Mouse (Mus musculus) midbrain, embryonic 10.5 days (tissue): Measurements from ENCODE around the gene Bcap31. TPM values are rescaled to one million over a fixed set of nuclear protein-coding genes. Genes with fewer than 3 reads are reported as not detected.
"Not testable (repeated sequence)": the region's sequence is repeated elsewhere in the genome, so short reads cannot be mapped to it uniquely, and the experiment has no call there.

ENCODE experiments used
- DNase-seq: peaks from one replicate; pipeline ENCODE4 v3.0.0-alpha.2; 2017; ENCODE audit warnings: low spot score
- H3K27ac ChIP-seq: fragments of 300-500 bp; sonication (generic); replicated peaks from 2 replicates; pipeline ENCODE4 v1.5.1; 2016; ENCODE audit warnings: mild to moderate bottlenecking
- H3K27me3 ChIP-seq: fragments of 300-500 bp; sonication (generic); 2 replicates; pipeline ENCODE4 v1.6.1; 2016; ENCODE audit warnings: low read depth, mild to moderate bottlenecking; ENCODE audit not compliant: poor library complexity, severe bottlenecking
- H3K36me3 ChIP-seq: fragments of 300-500 bp; sonication (generic); 2 replicates; pipeline ENCODE4 v1.6.1; 2016; ENCODE audit warnings: mild to moderate bottlenecking, moderate library complexity
- H3K4me1 ChIP-seq: fragments of 300-500 bp; sonication (generic); 2 replicates; pipeline ENCODE4 v1.6.1; 2016
- H3K4me3 ChIP-seq: fragments of 300-500 bp; sonication (generic); 2 replicates; pipeline ENCODE4 v1.5.1; 2016; ENCODE audit warnings: mild to moderate bottlenecking, moderate library complexity
- H3K9me3 ChIP-seq: fragments of 300-500 bp; sonication (generic); replicated peaks from 2 replicates; pipeline ENCODE4 v1.6.1; 2016; ENCODE audit warnings: mild to moderate bottlenecking
- WGBS: fragments of 180-500 bp; shearing (Covaris S2); methylation state at CpG from one replicate; pipeline ENCODE4 v1.1.7; 2016; 5-methylcytosine and 5-hydroxymethylcytosine counted together
- polyA plus RNA-seq: library from polyadenylated mRNA; unstranded; fragments of >200 nt; fragmentation: Nextera tagmentation; extraction: Ambion mirVana; gene quantifications from 2 replicates; pipeline ENCODE4 v1.2.1, GENCODE M21; 2016

Gene Bcap31
- 144 and 157 TPM in 2 replicates for polyA plus RNA-seq

GRCm38 (mm10) chrX:73716109-73716661 lies at the start of gene Bcap31, which contains the start of gene Abcd1:
Gene Bcap31 (minus strand): TSS chrX:73716175.
Gene Abcd1 (plus strand): TSS chrX:73716597.
- Histone ChIP-seq H3K27me3 (peaks cover 11% of the 10 kb centered on the region), H3K9me3 (0 out of 2 replicates have a peak, but pooled peaks cover 3% of the 10 kb centered on the region), H3K4me1 (peaks cover 37% of the 10 kb centered on the region), H3K36me3 (peaks cover 28% of the 10 kb centered on the region), H3K27ac (peak within 1 kb of the TSS; percentile 86), H3K4me3 (peak within 1 kb of the TSS; percentile 62)
- peak; percentile 94 for DNase-seq
- WGBS = 22% methylated on average over 45 of the region's 45 CpGs

- DNase-seq = no peak
- H3K27ac ChIP-seq = no peak overlapping the region
- H3K9me3 ChIP-seq = 0 out of 2 replicates have a peak, but pooled peaks cover 5% of the 10 kb centered on the region
- H3K4me3 ChIP-seq = no peak overlapping the region
- no peaks in the 10 kb centered on the region for H3K27me3 ChIP-seq
- no peaks in the 10 kb centered on the region for H3K36me3 ChIP-seq
- 75% methylated on average over 1 of the region's 1 CpGs for WGBS
- H3K4me1 ChIP-seq = no peaks in the 10 kb centered on the region
These were observed 49.3 kb upstream of the Bcap31 start for GRCm38 (mm10) chrX:73765311-73765710.

GRCm38 (mm10) chrX:73758611-73759290 lies 42.8 kb upstream of the Bcap31 start:
- 88% methylated on average over 13 of the region's 13 CpGs for WGBS
- Histone ChIP-seq H3K27ac (no peak overlapping the region), H3K9me3 (no peaks in the 10 kb centered on the region), H3K4me3 (no peak overlapping the region), H3K27me3 (peaks cover 26% of the 10 kb centered on the region), H3K36me3 (no peaks in the 10 kb centered on the region), H3K4me1 (no peaks in the 10 kb centered on the region)
- DNase-seq = no peak

GRCm38 (mm10) chrX:73756334-73757140 lies 40.6 kb upstream of the Bcap31 start, which contains the start of gene Plxnb3:
Gene Plxnb3 (plus strand): TSS chrX:73757090.
- Histone ChIP-seq H3K27ac (no peak within 1 kb of the TSS), H3K9me3 (no peaks in the 10 kb centered on the region), H3K4me1 (no peaks in the 10 kb centered on the region), H3K27me3 (peaks cover 26% of the 10 kb centered on the region), H3K36me3 (no peaks in the 10 kb centered on the region), H3K4me3 (no peak within 1 kb of the TSS)
- 66% methylated on average over 5 of the region's 5 CpGs for WGBS
- DNase-seq = no peak

GRCm38 (mm10) chrX:73748977-73749376 lies 33.0 kb upstream of the Bcap31 start:
- no peak for DNase-seq

GRCm38 (mm10) chrX:73744774-73745481 lies 29.0 kb upstream of the Bcap31 start:
- WGBS = 72% methylated on average over 1 of the region's 1 CpGs

More at GRCm38 (mm10) chrX:73748977-73749376, 33.0 kb upstream of the Bcap31 start:
- WGBS = 91% methylated on average over 1 of the region's 1 CpGs
- no peaks in the 10 kb centered on the region for H3K4me1 ChIP-seq
- H3K4me3 ChIP-seq = no peak overlapping the region
- H3K36me3 ChIP-seq = no peaks in the 10 kb centered on the region
- H3K27me3 ChIP-seq = no peaks in the 10 kb centered on the region
- no peak overlapping the region for H3K27ac ChIP-seq
- H3K9me3 ChIP-seq = no peaks in the 10 kb centered on the region

GRCm38 (mm10) chrX:73739841-73740240 lies 23.9 kb upstream of the Bcap31 start:
- H3K4me1 ChIP-seq, H3K27me3 ChIP-seq, H3K36me3 ChIP-seq, H3K9me3 ChIP-seq, H3K27ac ChIP-seq, H3K4me3 ChIP-seq, DNase-seq: not testable (repeated sequence)
- WGBS = 94% methylated on average over 7 of the region's 7 CpGs

More at GRCm38 (mm10) chrX:73744774-73745481, 29.0 kb upstream of the Bcap31 start:
- Histone ChIP-seq H3K27ac (no peak overlapping the region), H3K36me3 (no peaks in the 10 kb centered on the region), H3K9me3 (no peaks in the 10 kb centered on the region), H3K4me3 (no peak overlapping the region), H3K27me3 (no peaks in the 10 kb centered on the region), H3K4me1 (no peaks in the 10 kb centered on the region)
- no peak for DNase-seq

- WGBS = 74% methylated on average over 5 of the region's 5 CpGs
- no peak for DNase-seq
- no peaks in the 10 kb centered on the region for H3K36me3 ChIP-seq
These were observed 23.2 kb upstream of the Bcap31 start for GRCm38 (mm10) chrX:73739151-73739550.

GRCm38 (mm10) chrX:73738155-73738554 lies 22.2 kb upstream of the Bcap31 start:
- WGBS = 58% methylated on average over 1 of the region's 1 CpGs
- no peak for DNase-seq
- Histone ChIP-seq H3K4me3 (no peak overlapping the region), H3K27ac (no peak overlapping the region), H3K4me1 (no peaks in the 10 kb centered on the region), H3K36me3 (no peaks in the 10 kb centered on the region), H3K27me3 (no peaks in the 10 kb centered on the region; the same call in 1 of the 2 replicates), H3K9me3 (no peaks in the 10 kb centered on the region)

More at GRCm38 (mm10) chrX:73739151-73739550, 23.2 kb upstream of the Bcap31 start:
- no peak overlapping the region for H3K4me3 ChIP-seq
- no peaks in the 10 kb centered on the region for H3K4me1 ChIP-seq
- no peak overlapping the region for H3K27ac ChIP-seq
- H3K9me3 ChIP-seq = no peaks in the 10 kb centered on the region
- H3K27me3 ChIP-seq = no peaks in the 10 kb centered on the region; the same call in 1 of the 2 replicates

- no peaks in the 10 kb centered on the region for H3K27me3 ChIP-seq
- H3K9me3 ChIP-seq = no peaks in the 10 kb centered on the region
- H3K27ac ChIP-seq = no peak overlapping the region
- no peak for DNase-seq
- H3K36me3 ChIP-seq = peaks cover 7% of the 10 kb centered on the region; the same call in 1 of the 2 replicates
- no peaks in the 10 kb centered on the region for H3K4me1 ChIP-seq
- H3K4me3 ChIP-seq = no peak overlapping the region
- 43% methylated on average over 1 of the region's 1 CpGs for WGBS
These were observed 14.9 kb upstream of the Bcap31 start for GRCm38 (mm10) chrX:73730908-73731307.

- H3K27me3 ChIP-seq = peaks cover 13% of the 10 kb centered on the region
- WGBS = 69% methylated on average over 5 of the region's 5 CpGs
- peaks cover 37% of the 10 kb centered on the region for H3K4me1 ChIP-seq
- no peak for DNase-seq
- 0 out of 2 replicates have a peak, but pooled peaks cover 3% of the 10 kb centered on the region for H3K9me3 ChIP-seq
- no peak overlapping the region for H3K27ac ChIP-seq
- H3K36me3 ChIP-seq = peaks cover 6% of the 10 kb centered on the region
- H3K4me3 ChIP-seq = no peak overlapping the region
These were observed 2.8 kb upstream of the Bcap31 start for GRCm38 (mm10) chrX:73718686-73719362.
